Mouse (Mus musculus) embryonic fibroblast, embryonic 13.5 days (primary cell): ENCODE measurements around the gene Klhdc7b.

Experiments
- CTCF ChIP-seq: IDR thresholded peaks from 2 replicates; pipeline ENCODE4 v1.5.1; 2011; ENCODE audit warnings: mild to moderate bottlenecking, control low read depth, low read length, moderate library complexity, borderline replicate concordance; ENCODE audit not compliant: insufficient read depth
- POLR2A ChIP-seq: IDR thresholded peaks from 2 replicates; pipeline ENCODE4 v1.6.1; 2011; ENCODE audit warnings: low read depth, mild to moderate bottlenecking, control low read depth, low read length, moderate library complexity

GRCm38 (mm10) chr15:89402471-89402870, 17.8 kb downstream of the Klhdc7b start:
- TF ChIP-seq POLR2A (no peak), CTCF (no peak)
